Mouse (Mus musculus) thymus, adult 2 months (tissue): ENCODE data around the gene Trpm5. TPM values are rescaled to one million over a fixed set of nuclear protein-coding genes. Genes with fewer than 3 reads are reported as not detected.

Experiments used
- DNase-seq: peaks from one replicate; pipeline ENCODE4 v3.0.0; 2021
- H3K27ac ChIP-seq: fragments of 200-500 bp; 2 replicates; pipeline ENCODE4 v1.5.1; 2012; ENCODE audit warnings: low read length, control low read depth; ENCODE audit not compliant: control insufficient read depth, insufficient read depth
- H3K27me3 ChIP-seq: fragments of 200-500 bp; 2 replicates; pipeline ENCODE4 v1.6.1; 2012; ENCODE audit warnings: mild to moderate bottlenecking, low read length, moderate library complexity, mixed read lengths; ENCODE audit not compliant: control insufficient read depth, insufficient read depth
- H3K36me3 ChIP-seq: fragments of 200-500 bp; 2 replicates; pipeline ENCODE4 v1.6.1; 2012; ENCODE audit warnings: mild to moderate bottlenecking, low read length, moderate library complexity; ENCODE audit not compliant: control insufficient read depth, insufficient read depth
- H3K4me1 ChIP-seq: fragments of 200-500 bp; replicated peaks from 2 replicates; pipeline ENCODE4 v1.6.1; 2012; ENCODE audit warnings: low read length; ENCODE audit not compliant: control insufficient read depth, insufficient read depth
- H3K4me3 ChIP-seq: fragments of 200-500 bp; 2 replicates; pipeline ENCODE4 v1.5.1; 2012; ENCODE audit warnings: mild to moderate bottlenecking, low read length, control low read depth, moderate library complexity; ENCODE audit not compliant: control insufficient read depth, insufficient read depth
- CTCF ChIP-seq: fragments of 200-500 bp; IDR thresholded peaks from 2 replicates; pipeline ENCODE4 v1.5.1; 2012; ENCODE audit warnings: mild to moderate bottlenecking, control low read depth, low read length, moderate library complexity, borderline replicate concordance; ENCODE audit not compliant: control insufficient read depth, poor library complexity, insufficient read depth; ENCODE audit errors: extremely low read depth
- POLR2A ChIP-seq: fragments of 200-500 bp; IDR thresholded peaks from 2 replicates; pipeline ENCODE4 v1.6.1; 2012; ENCODE audit warnings: mild to moderate bottlenecking, low read length, control low read depth, moderate library complexity; ENCODE audit not compliant: control insufficient read depth, poor library complexity, insufficient read depth; ENCODE audit errors: extremely low read depth
- WGBS: fragments of 180-500 bp; shearing (Covaris S2); methylation state at CpG from one replicate; pipeline ENCODE4 v1.1.7; 2018; 5-methylcytosine and 5-hydroxymethylcytosine counted together
- polyA plus RNA-seq: library from polyadenylated mRNA; depleted of rRNA; stranded (reverse); fragments of >200 nt; gene quantifications from 2 replicates; pipeline ENCODE4 v1.2.3, GENCODE M21; 2012

The Trpm5 gene
- polyA plus RNA-seq, 1 experiment: 4.5 TPM

- no peak for DNase-seq
- Histone ChIP-seq H3K4me3 (no peak overlapping the region), H3K4me1 (peaks cover 37% of the 10 kb centered on the region), H3K27me3 (no peaks in the 10 kb centered on the region), H3K36me3 (peaks cover 4% of the 10 kb centered on the region), H3K27ac (no peak overlapping the region; the same call in 1 of the 2 replicates)
- TF ChIP-seq CTCF: no peak
- no peak for TF ChIP-seq POLR2A
- WGBS: 83% methylated on average over 9 of the region's 9 CpGs
Observed at GRCm38 (mm10) chr7:143057667-143058220, 36.7 kb downstream of the Trpm5 start.

GRCm38 (mm10) chr7:143057023-143057422 lies 37.4 kb downstream of the Trpm5 start:
- TF ChIP-seq POLR2A (no peak), CTCF (no peak)
- no peaks in the 10 kb centered on the region for H3K27me3 ChIP-seq
- H3K4me1 ChIP-seq: peaks cover 40% of the 10 kb centered on the region
- no peaks in the 10 kb centered on the region for H3K36me3 ChIP-seq
- no peak overlapping the region for H3K4me3 ChIP-seq
- 73% methylated on average over 5 of the region's 5 CpGs for WGBS
- no peak overlapping the region for H3K27ac ChIP-seq
- DNase-seq: no peak

- TF ChIP-seq POLR2A: no peak
- no peak for TF ChIP-seq CTCF
- H3K27ac ChIP-seq: no peak overlapping the region
- H3K4me3 ChIP-seq: no peak overlapping the region
- H3K27me3 ChIP-seq: no peaks in the 10 kb centered on the region
- H3K36me3 ChIP-seq: no peaks in the 10 kb centered on the region
- 33% methylated on average over 11 of the region's 11 CpGs for WGBS
- H3K4me1 ChIP-seq: peaks cover 40% of the 10 kb centered on the region
- no peak for DNase-seq
Observed at GRCm38 (mm10) chr7:143055499-143056186, 38.8 kb downstream of the Trpm5 start.

GRCm38 (mm10) chr7:143055001-143055400 lies 39.4 kb downstream of the Trpm5 start:
- WGBS: 73% methylated on average over 3 of the region's 3 CpGs
- TF ChIP-seq POLR2A (no peak), CTCF (no peak)
- no peak for DNase-seq
- Histone ChIP-seq H3K27ac (no peak overlapping the region), H3K36me3 (no peaks in the 10 kb centered on the region), H3K27me3 (no peaks in the 10 kb centered on the region), H3K4me1 (peaks cover 40% of the 10 kb centered on the region), H3K4me3 (no peak overlapping the region)

GRCm38 (mm10) chr7:143054612-143054965 lies 39.9 kb downstream of the Trpm5 start:
- Histone ChIP-seq H3K4me1 (peaks cover 40% of the 10 kb centered on the region), H3K36me3 (no peaks in the 10 kb centered on the region), H3K27ac (no peak overlapping the region), H3K27me3 (no peaks in the 10 kb centered on the region), H3K4me3 (no peak overlapping the region)
- no peak for DNase-seq
- WGBS: 59% methylated on average over 3 of the region's 3 CpGs
- no peak for TF ChIP-seq POLR2A

GRCm38 (mm10) chr7:143053961-143054611 lies 40.4 kb downstream of the Trpm5 start:
- peaks cover 37% of the 10 kb centered on the region for H3K4me1 ChIP-seq
- TF ChIP-seq CTCF (no peak), POLR2A (no peak)
- no peak overlapping the region for H3K27ac ChIP-seq
- DNase-seq: no peak
- no peaks in the 10 kb centered on the region for H3K36me3 ChIP-seq
- H3K4me3 ChIP-seq: peak overlapping the region; percentile 4; the same call in 1 of the 2 replicates
- no peaks in the 10 kb centered on the region for H3K27me3 ChIP-seq
- WGBS: 42% methylated on average over 11 of the region's 11 CpGs
